Mouse (Mus musculus) lung, postnatal 36 days (tissue): ENCODE results near the gene Mdc1.

Source experiments
- DNase-seq: peaks from one replicate; pipeline ENCODE4 v3.0.0; 2022; ENCODE audit warnings: mixed read lengths

The Mdc1 gene

GRCm38 (mm10) chr17:35841076-35841950 is at the start of gene Mdc1:
TSS of gene Mdc1 (plus strand) at chr17:35841515.
- peak; percentile 100 for DNase-seq

GRCm38 (mm10) chr17:35792837-35793236 is 48.5 kb upstream of the Mdc1 start:
- DNase-seq: no peak

- no peak for DNase-seq
Observed at GRCm38 (mm10) chr17:35795099-35795498, 46.2 kb upstream of the Mdc1 start.

GRCm38 (mm10) chr17:35795656-35796055 is 45.7 kb upstream of the Mdc1 start:
- DNase-seq: no peak

GRCm38 (mm10) chr17:35796835-35797234 is 44.5 kb upstream of the Mdc1 start:
- no peak for DNase-seq

GRCm38 (mm10) chr17:35800905-35801304 is 40.4 kb upstream of the Mdc1 start:
- peak; percentile 56 for DNase-seq

GRCm38 (mm10) chr17:35803020-35803419 is 38.3 kb upstream of the Mdc1 start:
- DNase-seq: peak; percentile 77

- no peak for DNase-seq
Observed at GRCm38 (mm10) chr17:35803858-35804399, 37.4 kb upstream of the Mdc1 start.

GRCm38 (mm10) chr17:35808073-35808472 is 33.2 kb upstream of the Mdc1 start:
- peak; percentile 93 for DNase-seq

GRCm38 (mm10) chr17:35809395-35809794 is 31.9 kb upstream of the Mdc1 start:
- DNase-seq: no peak

GRCm38 (mm10) chr17:35810900-35811648 is 30.2 kb upstream of the Mdc1 start:
- no peak for DNase-seq

- DNase-seq: no peak
Observed at GRCm38 (mm10) chr17:35812307-35812706, 29.0 kb upstream of the Mdc1 start.

GRCm38 (mm10) chr17:35812736-35813135 is 28.6 kb upstream of the Mdc1 start:
- DNase-seq: no peak

GRCm38 (mm10) chr17:35813245-35813647 is 28.1 kb upstream of the Mdc1 start:
- peak; percentile 99 for DNase-seq

- peak; percentile 61 for DNase-seq
Observed at GRCm38 (mm10) chr17:35813653-35814052, 27.7 kb upstream of the Mdc1 start.

GRCm38 (mm10) chr17:35814678-35815077 is 26.6 kb upstream of the Mdc1 start:
- no peak for DNase-seq

- no peak for DNase-seq
Observed at GRCm38 (mm10) chr17:35815836-35816235, 25.5 kb upstream of the Mdc1 start.

- DNase-seq: no peak
Observed at GRCm38 (mm10) chr17:35816686-35817085, 24.6 kb upstream of the Mdc1 start.

GRCm38 (mm10) chr17:35817226-35817625 is 24.1 kb upstream of the Mdc1 start:
- DNase-seq: no peak

GRCm38 (mm10) chr17:35820111-35820510 is 21.2 kb upstream of the Mdc1 start:
- DNase-seq: no peak

GRCm38 (mm10) chr17:35821439-35822430 is 19.6 kb upstream of the Mdc1 start, which contains the start of gene Ier3:
TSS of gene Ier3 (plus strand) at chr17:35821684.
- peak; percentile 96 for DNase-seq

- DNase-seq: no peak
Observed at GRCm38 (mm10) chr17:35822564-35822963, 18.8 kb upstream of the Mdc1 start.
